Mouse (Mus musculus) kidney, adult 2 months (tissue): ENCODE results near the gene Ajm1. TPM values are rescaled to one million over a fixed set of nuclear protein-coding genes. Genes with fewer than 3 reads are reported as not detected.
"Not testable (repeated sequence)": the region's sequence is repeated elsewhere in the genome, so short reads cannot be mapped to it uniquely, and the experiment has no call there.

Source experiments
- DNase-seq: peaks from one replicate; pipeline ENCODE4 v3.0.0; 2021
- H3K27ac ChIP-seq: fragments of 200-500 bp; 2 replicates; pipeline ENCODE4 v1.5.1; 2012; ENCODE audit warnings: low read depth, low read length, control low read depth, inconsistent platforms; ENCODE audit not compliant: insufficient read depth
- H3K27me3 ChIP-seq: fragments of 200-500 bp; replicated peaks from 2 replicates; pipeline ENCODE4 v1.6.1; 2012; ENCODE audit warnings: mild to moderate bottlenecking, moderate library complexity, low read length, inconsistent platforms; ENCODE audit not compliant: control insufficient read depth, insufficient read depth
- H3K36me3 ChIP-seq: fragments of 200-500 bp; 2 replicates; pipeline ENCODE4 v1.6.1; 2012; ENCODE audit warnings: mild to moderate bottlenecking, moderate library complexity, low read length, inconsistent platforms; ENCODE audit not compliant: control insufficient read depth, insufficient read depth
- H3K4me1 ChIP-seq: fragments of 200-500 bp; 2 replicates; pipeline ENCODE4 v1.6.1; 2011; ENCODE audit warnings: low read length; ENCODE audit not compliant: control insufficient read depth, insufficient read depth
- H3K4me3 ChIP-seq: fragments of 200-500 bp; 2 replicates; pipeline ENCODE4 v1.5.1; 2011; ENCODE audit warnings: mild to moderate bottlenecking, low read depth, low read length, control low read depth; ENCODE audit not compliant: insufficient read depth
- CTCF ChIP-seq: fragments of 200-500 bp; conservative IDR thresholded peaks from 2 replicates; pipeline ENCODE4 v1.5.1; 2011; ENCODE audit warnings: low read depth, mild to moderate bottlenecking, control low read depth, low read length, moderate library complexity, mixed read lengths; ENCODE audit not compliant: insufficient read depth, insufficient read length
- POLR2A ChIP-seq: fragments of 200-500 bp; IDR thresholded peaks from one replicate; pipeline ENCODE4 v1.6.1; 2011; ENCODE audit warnings: low read depth, low read length, control low read depth
- WGBS: fragments of 180-500 bp; shearing (Covaris S2); methylation state at CpG from one replicate; pipeline ENCODE4 v1.1.7; 2018; 5-methylcytosine and 5-hydroxymethylcytosine counted together
- polyA plus RNA-seq: library from polyadenylated mRNA; depleted of rRNA; stranded (reverse); fragments of >200 nt; gene quantifications from 2 replicates; pipeline ENCODE4 v1.2.3, GENCODE M21; 2012

Gene Ajm1
- polyA plus RNA-seq, 1 experiment: 0.36 TPM

- no peaks in the 10 kb centered on the region for H3K4me1 ChIP-seq
- 91% methylated on average over 8 of the region's 8 CpGs for WGBS
These were observed 15.8 kb downstream of the Ajm1 start for GRCm38 (mm10) chr2:25565741-25566140.

GRCm38 (mm10) chr2:25561946-25562345, 19.6 kb downstream of the Ajm1 start:
- no peak for DNase-seq
- Histone ChIP-seq H3K4me3 (no peak overlapping the region), H3K4me1 (peaks cover 8% of the 10 kb centered on the region), H3K36me3 (no peaks in the 10 kb centered on the region), H3K27ac (no peak overlapping the region), H3K27me3 (no peaks in the 10 kb centered on the region)
- TF ChIP-seq POLR2A (no peak), CTCF (no peak)
- WGBS: 72% methylated on average over 9 of the region's 9 CpGs

More at GRCm38 (mm10) chr2:25565741-25566140, 15.8 kb downstream of the Ajm1 start:
- no peaks in the 10 kb centered on the region for H3K36me3 ChIP-seq
- no peaks in the 10 kb centered on the region for H3K27me3 ChIP-seq
- no peak for DNase-seq
- no peak for TF ChIP-seq POLR2A
- TF ChIP-seq CTCF: no peak
- H3K4me3 ChIP-seq: no peak overlapping the region
- H3K27ac ChIP-seq: no peak overlapping the region

GRCm38 (mm10) chr2:25560551-25560950, 21.0 kb downstream of the Ajm1 start:
- TF ChIP-seq POLR2A (no peak), CTCF (no peak)
- WGBS: 51% methylated on average over 8 of the region's 8 CpGs
- no peaks in the 10 kb centered on the region for H3K36me3 ChIP-seq
- H3K4me3 ChIP-seq: no peak overlapping the region
- peaks cover 8% of the 10 kb centered on the region for H3K4me1 ChIP-seq
- H3K27ac ChIP-seq: no peak overlapping the region
- DNase-seq: no peak
- no peaks in the 10 kb centered on the region for H3K27me3 ChIP-seq

DNA sequence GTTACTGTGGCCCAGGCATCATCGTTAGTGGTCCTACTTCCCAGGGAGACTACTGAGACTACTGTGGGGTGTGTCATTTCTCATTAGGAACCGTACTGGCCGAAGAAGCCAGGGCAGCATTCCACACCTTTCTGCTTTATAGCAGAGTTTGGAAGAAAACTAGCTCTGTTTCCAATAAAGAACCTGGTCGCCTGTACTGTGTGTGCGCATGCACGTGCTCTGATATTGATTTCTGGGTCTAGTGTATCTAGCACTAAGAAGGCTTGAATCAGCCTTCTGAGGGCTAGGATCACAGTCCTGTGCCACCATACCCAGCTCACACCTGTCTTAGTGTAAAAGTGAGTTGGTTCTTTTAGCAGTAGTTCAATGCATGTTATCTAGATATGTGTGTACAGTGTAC, 22.8 kb downstream of the Ajm1 start:
- WGBS: 47% methylated on average over 6 of the region's 6 CpGs
- DNase-seq: no peak
- TF ChIP-seq POLR2A (no peak), CTCF (no peak)
- H3K27me3 ChIP-seq: no peaks in the 10 kb centered on the region
- H3K36me3 ChIP-seq: no peaks in the 10 kb centered on the region
- H3K27ac ChIP-seq: no peak overlapping the region
- H3K4me1 ChIP-seq: peaks cover 8% of the 10 kb centered on the region
- H3K4me3 ChIP-seq: peak overlapping the region; percentile 81

GRCm38 (mm10) chr2:25557964-25558360, 23.6 kb downstream of the Ajm1 start:
- WGBS: under 1% methylated on average over 24 of the region's 24 CpGs
- Histone ChIP-seq H3K4me1 (peaks cover 8% of the 10 kb centered on the region), H3K4me3 (peak overlapping the region; percentile 81), H3K27ac (peak overlapping the region; percentile 75), H3K36me3 (no peaks in the 10 kb centered on the region), H3K27me3 (no peaks in the 10 kb centered on the region)
- peak; percentile 77 for DNase-seq
- TF ChIP-seq CTCF (no peak), POLR2A (no peak)

- H3K4me1 ChIP-seq: peaks cover 8% of the 10 kb centered on the region
- H3K27me3 ChIP-seq: no peaks in the 10 kb centered on the region
- under 1% methylated on average over 61 of the region's 61 CpGs for whole genome bisulfite sequencing
- peak within 1 kb of the TSS; percentile 81 for H3K4me3 ChIP-seq
- H3K27ac ChIP-seq: peak within 1 kb of the TSS; percentile 86
- DNase-seq: peak; percentile 98
- TF ChIP-seq CTCF (no peak), POLR2A (no peak)
- no peaks in the 10 kb centered on the region for H3K36me3 ChIP-seq
These were observed 24.2 kb downstream of the Ajm1 start, which contains the start of gene Edf1 for GRCm38 (mm10) chr2:25557221-25557963. Edf1 (plus strand) TSS chr2:25557847.

DNA sequence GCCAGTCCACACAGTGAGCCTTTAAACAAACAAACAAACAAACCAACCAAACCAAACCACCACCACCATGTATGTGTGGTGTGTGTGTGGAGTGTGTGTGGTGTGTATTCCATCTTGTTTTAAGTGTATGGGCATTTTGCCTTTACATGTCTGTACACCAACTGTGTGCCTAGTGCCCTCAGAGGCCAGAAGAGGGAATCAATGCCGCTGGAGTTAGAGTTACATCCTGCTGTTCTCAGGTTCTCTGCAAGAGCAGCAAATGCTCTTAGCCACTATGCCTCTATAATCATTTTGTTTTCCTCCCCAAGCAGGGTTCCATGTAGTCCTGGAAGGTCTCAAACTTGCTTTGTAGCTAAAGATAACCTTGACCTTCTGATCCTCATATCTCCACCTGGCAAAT, 25.3 kb downstream of the Ajm1 start:
- H3K4me3 ChIP-seq: no peak overlapping the region
- H3K4me1 ChIP-seq: peaks cover 8% of the 10 kb centered on the region
- no peak for DNase-seq
- no peaks in the 10 kb centered on the region for H3K36me3 ChIP-seq
- H3K27me3 ChIP-seq: no peaks in the 10 kb centered on the region
- no peak overlapping the region for H3K27ac ChIP-seq
- 50% methylated on average over 1 of the region's 1 CpGs for WGBS
- TF ChIP-seq CTCF: no peak
- no peak for TF ChIP-seq POLR2A

- not testable (repeated sequence) for H3K4me3 ChIP-seq
These were observed 26.1 kb downstream of the Ajm1 start for GRCm38 (mm10) chr2:25555479-25555878.

GRCm38 (mm10) chr2:25553171-25553786, 28.3 kb downstream of the Ajm1 start:
- H3K4me1 ChIP-seq, H3K4me3 ChIP-seq, DNase-seq, H3K36me3 ChIP-seq, H3K27ac ChIP-seq, H3K27me3 ChIP-seq: not testable (repeated sequence)
- WGBS: 93% methylated on average over 4 of the region's 4 CpGs

More at GRCm38 (mm10) chr2:25555479-25555878, 26.1 kb downstream of the Ajm1 start:
- 69% methylated on average over 2 of the region's 2 CpGs for WGBS
- not testable (repeated sequence) for H3K36me3 ChIP-seq, H3K27me3 ChIP-seq, H3K4me1 ChIP-seq, DNase-seq, H3K27ac ChIP-seq
